Mouse (Mus musculus): ENCODE measurements at regions not wholly inside any gene's neighbourhood (a gene's known extent, or its start where the extent isn't known, plus 50 kb on each side); places are given as distances from the start of the nearest gene placed in this dataset.

DNA sequence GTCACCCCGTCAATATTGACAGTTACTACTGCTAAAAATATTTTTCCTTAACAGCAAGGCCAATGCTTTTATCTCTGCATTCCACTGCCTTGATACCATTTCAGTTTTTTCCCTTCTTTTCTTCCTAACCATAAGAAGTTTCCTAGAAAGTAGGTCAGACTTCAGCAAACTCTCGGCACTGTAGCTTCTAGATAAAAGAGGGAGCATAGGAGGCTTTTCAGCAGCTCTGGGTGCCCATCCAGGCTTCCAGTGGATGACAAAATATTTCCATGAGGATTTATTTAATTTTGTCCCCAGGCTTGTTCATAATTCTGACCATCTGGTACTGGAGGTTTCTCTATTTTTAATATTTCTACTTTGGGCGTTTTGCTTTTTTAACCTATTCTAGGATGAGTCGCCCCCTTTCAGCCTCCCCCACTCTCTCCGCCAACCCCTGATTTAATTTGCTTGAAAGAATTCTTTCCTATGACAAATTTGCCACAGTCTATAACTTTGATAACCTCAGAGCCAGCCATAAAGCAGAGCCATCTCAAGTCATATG lies 59.0 kb upstream of the AI593442 start:
- H3K4me1 ChIP-seq (ENCODE audit: control insufficient read depth, insufficient read depth), result no peaks in the 10 kb centered on the region
- H3K4me3 ChIP-seq (ENCODE audit: low read depth, low read length), result no peak overlapping the region
- no peaks in the 10 kb centered on the region for H3K36me3 ChIP-seq (replicated peaks; ENCODE audit: control insufficient read depth, insufficient read depth, low read length)
- no peaks in the 10 kb centered on the region for H3K27me3 ChIP-seq (ENCODE audit: control insufficient read depth, insufficient read depth, low read length)
- no peaks in the 10 kb centered on the region for H3K9me3 ChIP-seq (replicated peaks; ENCODE audit: control insufficient read depth, low read length)
- TF ChIP-seq CTCF (IDR thresholded peaks at IDR 0.05; ENCODE audit: low read depth), result no peak
- no peak for TF ChIP-seq EP300 (IDR thresholded peaks at IDR 0.05; ENCODE audit: low read depth)
- no peak for DNase-seq (ENCODE audit: low spot score)
- H3K9ac ChIP-seq (replicated peaks; ENCODE audit: low read depth, low read length), result no peak overlapping the region
- no peak overlapping the region for H3K27ac ChIP-seq (ENCODE audit: low read depth)
- no peak overlapping the region for H3K4me2 ChIP-seq (ENCODE audit: low read depth, low read length)
- 64% methylated on average over 5 of the region's 5 CpGs for WGBS
- ATAC-seq (ENCODE audit: insufficient read depth, low read depth), result no peak
